Mouse (Mus musculus) limb, embryonic 10.5 days (tissue): ENCODE data around the gene Slc22a12. TPM values are rescaled to one million over a fixed set of nuclear protein-coding genes. Genes with fewer than 3 reads are reported as not detected.

Experiments
- DNase-seq: peaks from one replicate; pipeline ENCODE4 v3.0.0-alpha.2; 2017; ENCODE audit warnings: low spot score
- H3K27ac ChIP-seq: fragments of 300-500 bp; sonication (generic); 2 replicates; pipeline ENCODE4 v1.5.1; 2016; ENCODE audit warnings: mild to moderate bottlenecking
- H3K27me3 ChIP-seq: fragments of 300-500 bp; sonication (generic); 2 replicates; pipeline ENCODE4 v1.6.1; 2016; ENCODE audit warnings: low read depth, mild to moderate bottlenecking; ENCODE audit not compliant: poor library complexity, severe bottlenecking
- H3K36me3 ChIP-seq: fragments of 300-500 bp; sonication (generic); 2 replicates; pipeline ENCODE4 v1.6.1; 2016; ENCODE audit warnings: mild to moderate bottlenecking, moderate library complexity
- H3K4me1 ChIP-seq: fragments of 300-500 bp; sonication (generic); 2 replicates; pipeline ENCODE4 v1.6.1; 2016
- H3K4me3 ChIP-seq: fragments of 300-500 bp; sonication (generic); 2 replicates; pipeline ENCODE4 v1.5.1; 2016; ENCODE audit warnings: mild to moderate bottlenecking, moderate library complexity
- H3K9me3 ChIP-seq: fragments of 300-500 bp; sonication (generic); replicated peaks from 2 replicates; pipeline ENCODE4 v1.6.1; 2016; ENCODE audit warnings: mild to moderate bottlenecking
- whole genome bisulfite sequencing: fragments of 180-500 bp; shearing (Covaris S2); methylation state at CpG from one replicate; pipeline ENCODE4 v1.1.7; 2016; 5-methylcytosine and 5-hydroxymethylcytosine counted together
- polyA plus RNA-seq: library from polyadenylated mRNA; unstranded; fragments of >200 nt; fragmentation: Nextera tagmentation; extraction: Ambion mirVana; gene quantifications from 2 replicates; pipeline ENCODE4 v1.2.1, GENCODE M21; 2016

The Slc22a12 gene
- polyA plus RNA-seq, 1 experiment from 2014 or later = not detected

- Histone ChIP-seq H3K27ac (no peak overlapping the region), H3K27me3 (peaks cover 52% of the 10 kb centered on the region), H3K4me1 (peaks cover 3% of the 10 kb centered on the region; the same call in 1 of the 2 replicates), H3K4me3 (no peak overlapping the region), H3K36me3 (no peaks in the 10 kb centered on the region), H3K9me3 (no peaks in the 10 kb centered on the region)
- WGBS = 74% methylated on average over 8 of the region's 8 CpGs
- no peak for DNase-seq
Observed at GRCm38 (mm10) chr19:6537526-6537925, 5.3 kb downstream of the Slc22a12 start.

GRCm38 (mm10) chr19:6536696-6537095 is 6.1 kb downstream of the Slc22a12 start:
- Histone ChIP-seq H3K27ac (no peak overlapping the region), H3K4me3 (no peak overlapping the region), H3K4me1 (peaks cover 12% of the 10 kb centered on the region), H3K9me3 (no peaks in the 10 kb centered on the region), H3K27me3 (peaks cover 60% of the 10 kb centered on the region), H3K36me3 (no peaks in the 10 kb centered on the region)
- 74% methylated on average over 6 of the region's 6 CpGs for WGBS
- DNase-seq = no peak

- no peak for DNase-seq
- 73% methylated on average over 3 of the region's 3 CpGs for WGBS
- Histone ChIP-seq H3K9me3 (no peaks in the 10 kb centered on the region), H3K4me3 (no peak overlapping the region), H3K27me3 (peaks cover 65% of the 10 kb centered on the region), H3K27ac (no peak overlapping the region), H3K36me3 (no peaks in the 10 kb centered on the region), H3K4me1 (peaks cover 17% of the 10 kb centered on the region)
Observed at GRCm38 (mm10) chr19:6536201-6536600, 6.6 kb downstream of the Slc22a12 start.

DNA sequence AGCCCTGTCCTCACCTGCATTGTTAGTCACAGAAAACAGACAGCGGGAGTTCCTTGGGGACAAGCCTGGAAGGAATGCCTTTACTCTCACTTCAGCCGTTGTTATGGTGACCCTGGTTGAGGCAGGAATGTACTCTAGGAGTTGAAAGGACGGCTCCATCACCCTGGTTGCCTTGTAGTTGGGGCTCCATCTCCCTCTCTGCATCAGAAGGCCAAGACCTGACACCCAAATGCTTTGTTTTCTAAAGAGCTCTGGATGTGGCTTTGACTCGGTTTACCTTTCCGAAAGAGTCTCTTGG is 8.8 kb downstream of the Slc22a12 start:
- Histone ChIP-seq H3K4me1 (peaks cover 35% of the 10 kb centered on the region), H3K27ac (no peak overlapping the region), H3K36me3 (no peaks in the 10 kb centered on the region), H3K27me3 (peaks cover 76% of the 10 kb centered on the region), H3K9me3 (no peaks in the 10 kb centered on the region), H3K4me3 (no peak overlapping the region)
- WGBS = 65% methylated on average over 5 of the region's 5 CpGs
- DNase-seq = no peak

DNA sequence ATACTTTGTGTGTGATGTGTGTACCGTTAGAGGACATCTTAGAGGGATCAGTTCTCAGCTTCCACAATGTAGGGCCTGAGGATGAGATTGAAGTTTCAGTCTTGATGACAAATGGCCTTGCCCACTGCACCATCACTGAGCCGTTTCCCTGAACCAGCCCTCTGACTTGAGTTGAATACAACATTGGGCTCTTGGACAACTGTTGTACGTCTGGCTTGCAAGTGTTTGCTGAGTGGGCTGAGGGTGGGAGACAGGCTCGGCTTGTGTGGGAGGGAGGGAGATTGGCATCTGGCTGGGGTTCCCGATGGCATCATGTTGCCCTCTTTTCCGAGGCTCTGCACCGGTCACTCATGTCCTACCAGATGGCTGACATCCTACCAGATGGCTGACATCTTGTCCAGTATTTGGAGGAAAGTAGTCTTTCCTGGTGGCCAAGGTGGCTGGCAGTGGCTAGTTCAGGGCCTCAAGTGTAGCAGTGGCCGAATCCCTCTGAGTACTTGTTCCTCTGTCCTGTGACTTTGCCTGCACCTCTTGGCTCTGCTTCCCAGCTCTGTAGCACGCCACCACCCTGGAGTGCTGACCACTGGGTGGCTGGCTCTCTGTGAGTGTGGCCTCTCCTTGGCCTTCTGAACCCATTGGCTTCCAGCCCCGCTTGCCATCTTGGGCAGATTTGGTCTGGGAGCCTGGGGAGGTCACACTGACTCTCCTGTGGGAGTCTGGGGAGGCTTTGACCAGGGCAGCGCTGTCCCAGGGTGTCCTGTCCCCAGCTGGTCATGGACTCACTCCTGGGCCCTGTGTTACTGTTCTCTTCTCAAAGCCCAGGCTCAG is 9.3 kb downstream of the Slc22a12 start:
- no peak for DNase-seq
- Histone ChIP-seq H3K4me1 (peaks cover 36% of the 10 kb centered on the region), H3K27me3 (peaks cover 77% of the 10 kb centered on the region), H3K36me3 (no peaks in the 10 kb centered on the region), H3K27ac (no peak overlapping the region), H3K4me3 (no peak overlapping the region), H3K9me3 (no peaks in the 10 kb centered on the region)
- WGBS = 78% methylated on average over 11 of the region's 11 CpGs

GRCm38 (mm10) chr19:6532656-6533055 is 10.2 kb downstream of the Slc22a12 start:
- peaks cover 36% of the 10 kb centered on the region for H3K4me1 ChIP-seq
- H3K36me3 ChIP-seq = no peaks in the 10 kb centered on the region
- DNase-seq = no peak
- peak overlapping the region; percentile 55 for H3K4me3 ChIP-seq
- 13% methylated on average over 13 of the region's 13 CpGs for WGBS
- no peak overlapping the region for H3K27ac ChIP-seq
- H3K9me3 ChIP-seq = no peaks in the 10 kb centered on the region
- peaks cover 77% of the 10 kb centered on the region for H3K27me3 ChIP-seq

- peak overlapping the region; percentile 61 for H3K27ac ChIP-seq
Observed at GRCm38 (mm10) chr19:6531832-6532471, 10.9 kb downstream of the Slc22a12 start.

GRCm38 (mm10) chr19:6531011-6531631 is 11.7 kb downstream of the Slc22a12 start:
- Histone ChIP-seq H3K36me3 (no peaks in the 10 kb centered on the region), H3K9me3 (no peaks in the 10 kb centered on the region), H3K4me1 (peaks cover 36% of the 10 kb centered on the region), H3K27me3 (peaks cover 69% of the 10 kb centered on the region), H3K4me3 (peak overlapping the region; percentile 55), H3K27ac (peak overlapping the region; percentile 61)
- under 1% methylated on average over 56 of the region's 56 CpGs for WGBS
- DNase-seq = peak; percentile 67

More at GRCm38 (mm10) chr19:6531832-6532471, 10.9 kb downstream of the Slc22a12 start:
- H3K27me3 ChIP-seq = peaks cover 76% of the 10 kb centered on the region
- WGBS = under 1% methylated on average over 36 of the region's 36 CpGs
- peaks cover 36% of the 10 kb centered on the region for H3K4me1 ChIP-seq
- H3K9me3 ChIP-seq = no peaks in the 10 kb centered on the region
- H3K4me3 ChIP-seq = peak overlapping the region; percentile 55
- no peaks in the 10 kb centered on the region for H3K36me3 ChIP-seq
- DNase-seq = peak; percentile 68

- DNase-seq = no peak
- H3K27ac ChIP-seq = no peak overlapping the region
- no peak overlapping the region for H3K4me3 ChIP-seq
- no peaks in the 10 kb centered on the region for H3K9me3 ChIP-seq
- H3K27me3 ChIP-seq = peaks cover 63% of the 10 kb centered on the region
- H3K36me3 ChIP-seq = no peaks in the 10 kb centered on the region
- 25% methylated on average over 13 of the region's 13 CpGs for WGBS
- peaks cover 36% of the 10 kb centered on the region for H3K4me1 ChIP-seq
Observed at GRCm38 (mm10) chr19:6530359-6530758, 12.5 kb downstream of the Slc22a12 start.

GRCm38 (mm10) chr19:6529265-6529985 is 13.4 kb downstream of the Slc22a12 start:
- Histone ChIP-seq H3K9me3 (no peaks in the 10 kb centered on the region), H3K4me3 (peak overlapping the region; percentile 21), H3K27me3 (peaks cover 53% of the 10 kb centered on the region), H3K27ac (0 out of 2 replicates have a peak overlapping the region, but pooled peaks have one; percentile 30), H3K36me3 (no peaks in the 10 kb centered on the region), H3K4me1 (peaks cover 36% of the 10 kb centered on the region)
- 52% methylated on average over 14 of the region's 14 CpGs for WGBS
- peak; percentile 46 for DNase-seq

- peaks cover 39% of the 10 kb centered on the region for H3K27me3 ChIP-seq
- no peak for DNase-seq
- H3K4me1 ChIP-seq = peaks cover 36% of the 10 kb centered on the region
- no peak overlapping the region for H3K27ac ChIP-seq
- H3K36me3 ChIP-seq = no peaks in the 10 kb centered on the region
- 85% methylated on average over 17 of the region's 17 CpGs for WGBS
- no peak overlapping the region for H3K4me3 ChIP-seq
- H3K9me3 ChIP-seq = no peaks in the 10 kb centered on the region
Observed at GRCm38 (mm10) chr19:6527839-6528531, 14.8 kb downstream of the Slc22a12 start.

DNA sequence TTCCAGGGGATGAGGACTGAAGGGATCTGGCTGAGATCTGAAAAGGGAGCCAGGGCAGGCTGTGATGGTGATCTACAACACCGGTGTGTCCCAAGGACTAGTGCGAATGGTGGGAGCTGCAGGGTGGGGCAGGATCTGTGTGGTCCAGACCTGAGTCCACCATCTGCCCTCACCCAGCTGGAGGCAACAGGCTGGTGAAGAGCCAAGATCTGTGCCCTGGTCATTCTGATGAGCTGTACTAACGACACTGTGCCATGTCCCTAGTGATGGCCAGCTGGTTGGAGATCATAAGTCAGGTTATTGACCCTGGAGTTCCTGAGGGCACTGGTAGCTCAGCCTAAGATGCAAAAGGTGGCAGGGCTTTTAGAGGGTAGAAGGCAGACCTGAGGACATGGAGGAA is 15.4 kb downstream of the Slc22a12 start:
- H3K27me3 ChIP-seq = peaks cover 33% of the 10 kb centered on the region
- H3K4me1 ChIP-seq = peaks cover 32% of the 10 kb centered on the region
- no peak overlapping the region for H3K4me3 ChIP-seq
- no peaks in the 10 kb centered on the region for H3K9me3 ChIP-seq
- 86% methylated on average over 3 of the region's 3 CpGs for WGBS
- no peak overlapping the region for H3K27ac ChIP-seq
- no peak for DNase-seq
- H3K36me3 ChIP-seq = no peaks in the 10 kb centered on the region
